Mouse (Mus musculus): Measurements from ENCODE around the gene Rho.

Gene Rho

GRCm38 (mm10) chr6:115956922-115957601, 25.5 kb downstream of the Rho start:
- DNase-seq: peak; percentile 71 to 80

GRCm38 (mm10) chr6:115957681-115958080, 26.1 kb downstream of the Rho start:
- no peak for DNase-seq

- DNase-seq: no peak
Measured at GRCm38 (mm10) chr6:115958445-115958844, 26.9 kb downstream of the Rho start.

GRCm38 (mm10) chr6:115959151-115959691, 27.7 kb downstream of the Rho start:
- DNase-seq: peak; percentile 71 to 78

- no peak for DNase-seq
Measured at GRCm38 (mm10) chr6:115960322-115960721, 28.8 kb downstream of the Rho start.

GRCm38 (mm10) chr6:115961743-115962142, 30.2 kb downstream of the Rho start:
- no peak for DNase-seq

GRCm38 (mm10) chr6:115962439-115963085, 31.0 kb downstream of the Rho start:
- peak; percentile 53 to 62 for DNase-seq

GRCm38 (mm10) chr6:115963656-115964055, 32.1 kb downstream of the Rho start:
- DNase-seq: no peak

GRCm38 (mm10) chr6:115966227-115966966, 34.8 kb downstream of the Rho start:
- DNase-seq: no peak

- no peak for DNase-seq
Measured at GRCm38 (mm10) chr6:115967291-115967880, 35.8 kb downstream of the Rho start.

- no peak for DNase-seq
Measured at GRCm38 (mm10) chr6:115968086-115968485, 36.5 kb downstream of the Rho start.

- no peak for DNase-seq
Measured at GRCm38 (mm10) chr6:115968700-115969099, 37.2 kb downstream of the Rho start.

- DNase-seq: no peak
Measured at GRCm38 (mm10) chr6:115969103-115969502, 37.6 kb downstream of the Rho start.

- no peak for DNase-seq
Measured at GRCm38 (mm10) chr6:115969952-115970351, 38.4 kb downstream of the Rho start.

- DNase-seq: no peak
Measured at GRCm38 (mm10) chr6:115971273-115972060, 39.9 kb downstream of the Rho start.

GRCm38 (mm10) chr6:115972083-115972764, 40.7 kb downstream of the Rho start:
- DNase-seq: no peak

- no peak for DNase-seq
Measured at GRCm38 (mm10) chr6:115973139-115973875, 41.8 kb downstream of the Rho start.

- DNase-seq: no peak
Measured at GRCm38 (mm10) chr6:115973881-115974662, 42.5 kb downstream of the Rho start.

- DNase-seq: no peak
Measured at GRCm38 (mm10) chr6:115975606-115976005, 44.1 kb downstream of the Rho start.

GRCm38 (mm10) chr6:115977810-115978209, 46.3 kb downstream of the Rho start:
- no peak for DNase-seq

All from kidney, postnatal 4 days (tissue).